Mouse (Mus musculus) thymus, postnatal 10 days (tissue): Measurements from ENCODE around the gene Gm5152.
"Not testable (repeated sequence)": the region's sequence is repeated elsewhere in the genome, so short reads cannot be mapped to it uniquely, and the experiment has no call there.

Experiments
- DNase-seq, 2 experiments: peaks; one replicate each; pipeline ENCODE4 v3.0.0; 2021; ENCODE audit warnings: low spot score in 2 of 2

Gm5152 gene

GRCm38 (mm10) chr5:10246426-10246825, at the start of gene Gm5152:
Gene Gm5152, minus strand, starts transcription at chr5:10246526.
- DNase-seq, result not testable (repeated sequence)

- DNase-seq, result not testable (repeated sequence)
Observed at GRCm38 (mm10) chr5:10254768-10255167, 8.4 kb upstream of the Gm5152 start.

- not testable (repeated sequence) for DNase-seq
Observed at GRCm38 (mm10) chr5:10245770-10246169, 556 bp downstream of the Gm5152 start.

GRCm38 (mm10) chr5:10240436-10240835, 5.9 kb downstream of the Gm5152 start:
- not testable (repeated sequence) for DNase-seq

- no peak for DNase-seq
Observed at GRCm38 (mm10) chr5:10220317-10220716, 26.0 kb downstream of the Gm5152 start.

GRCm38 (mm10) chr5:10203067-10203466, 43.3 kb downstream of the Gm5152 start:
- DNase-seq, result no peak

- no peak for DNase-seq
Observed at GRCm38 (mm10) chr5:10196880-10197279, 49.4 kb downstream of the Gm5152 start.
